Mouse (Mus musculus): Measurements from ENCODE around the gene Nrxn1. TPM values are rescaled to one million over a fixed set of nuclear protein-coding genes. Genes with fewer than 3 reads are reported as not detected.
"Not testable (repeated sequence)": the region's sequence is repeated elsewhere in the genome, so short reads cannot be mapped to it uniquely, and the experiment has no call there.

Gene Nrxn1
- total RNA-seq, 2 experiments from 2014 or later: 0.42 to 3.4 TPM

DNA sequence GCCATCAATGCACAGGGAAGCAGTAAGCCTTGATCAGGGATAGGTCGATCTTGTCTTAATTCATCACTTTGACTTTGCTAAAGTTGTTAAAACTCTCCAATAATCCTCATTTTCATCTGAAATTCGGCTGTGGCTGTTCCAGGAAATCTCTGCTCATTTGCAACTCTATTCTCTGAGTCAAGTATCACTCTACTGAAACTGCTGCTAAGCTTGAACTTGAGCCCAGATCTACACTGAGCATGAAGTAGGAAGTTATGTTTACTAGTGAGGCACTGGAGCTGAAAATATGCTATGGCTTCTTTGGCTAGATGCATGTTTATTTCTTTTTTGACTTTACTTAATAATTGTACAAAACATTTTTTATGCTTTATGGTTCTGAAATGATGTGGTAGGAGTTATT lies 708.0 kb downstream of the Nrxn1 start:
- ATAC-seq (replicated peaks; ENCODE audit: low FRiP score, poor library complexity, severe bottlenecking): no peak

DNA sequence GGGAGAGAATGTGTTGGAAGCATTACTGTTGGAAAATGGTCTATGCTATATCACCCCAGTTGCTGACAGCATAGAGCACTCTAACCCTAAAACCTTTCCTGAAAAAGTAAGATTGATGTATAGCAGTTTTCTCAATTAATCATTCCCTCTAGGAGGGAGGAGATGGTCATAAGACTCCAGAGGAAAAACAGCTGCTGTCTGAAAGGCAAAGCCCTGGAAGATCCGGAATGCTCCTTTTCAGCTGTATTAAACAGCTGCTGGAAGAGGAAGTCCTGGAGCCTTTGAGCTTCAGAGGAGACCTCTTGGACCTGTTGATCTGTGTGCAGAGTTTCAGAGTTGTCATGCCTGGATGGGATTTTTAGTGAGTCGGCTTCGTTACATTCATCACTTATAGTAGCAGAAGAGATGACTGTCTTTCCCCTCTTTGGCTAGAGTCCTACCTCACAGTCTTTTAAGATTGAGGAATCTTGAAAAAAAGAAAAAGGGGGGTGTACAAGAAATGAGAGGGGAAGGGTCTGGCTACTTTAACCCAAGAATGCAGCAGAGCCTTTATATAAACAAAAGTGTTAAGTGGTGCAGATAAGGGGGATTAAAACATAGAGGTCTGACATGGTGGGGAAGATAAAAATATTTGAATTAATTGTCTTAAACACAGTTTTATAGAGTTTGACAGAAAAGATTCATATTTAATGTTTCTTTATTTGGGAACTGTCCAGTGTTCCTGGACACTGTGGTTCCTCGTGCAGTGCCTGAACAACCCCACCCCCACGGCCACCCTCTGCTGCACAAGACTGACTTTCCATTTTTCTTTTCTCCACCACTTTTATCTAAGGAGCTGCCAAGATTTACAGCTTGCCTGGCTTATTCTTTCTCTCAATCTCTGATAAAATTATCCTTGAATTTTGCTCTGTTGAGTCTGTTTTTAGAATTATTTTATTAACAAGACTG lies 710.1 kb downstream of the Nrxn1 start:
- no peak for ATAC-seq (replicated peaks; ENCODE audit: low FRiP score, poor library complexity, severe bottlenecking)

DNA sequence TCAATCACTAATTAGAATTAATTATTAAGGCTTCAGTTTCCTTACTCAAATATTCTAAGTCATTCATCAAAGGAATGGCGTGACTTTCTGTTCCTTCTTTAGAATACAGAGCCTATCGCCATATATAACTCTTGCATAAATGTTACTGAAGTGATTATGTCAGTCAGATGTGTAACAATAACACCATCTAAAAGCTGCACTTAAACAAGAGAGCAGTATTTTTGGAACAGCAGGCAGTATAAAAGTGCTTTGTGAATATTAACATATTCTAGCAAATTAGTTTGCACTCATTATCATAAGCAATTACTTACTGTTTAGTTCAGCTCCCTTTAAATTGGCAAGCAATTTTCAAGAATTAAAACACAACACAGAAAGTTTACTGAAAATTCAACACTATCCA lies 716.3 kb downstream of the Nrxn1 start:
- no peak for ATAC-seq (replicated peaks; ENCODE audit: low FRiP score, poor library complexity, severe bottlenecking)

DNA sequence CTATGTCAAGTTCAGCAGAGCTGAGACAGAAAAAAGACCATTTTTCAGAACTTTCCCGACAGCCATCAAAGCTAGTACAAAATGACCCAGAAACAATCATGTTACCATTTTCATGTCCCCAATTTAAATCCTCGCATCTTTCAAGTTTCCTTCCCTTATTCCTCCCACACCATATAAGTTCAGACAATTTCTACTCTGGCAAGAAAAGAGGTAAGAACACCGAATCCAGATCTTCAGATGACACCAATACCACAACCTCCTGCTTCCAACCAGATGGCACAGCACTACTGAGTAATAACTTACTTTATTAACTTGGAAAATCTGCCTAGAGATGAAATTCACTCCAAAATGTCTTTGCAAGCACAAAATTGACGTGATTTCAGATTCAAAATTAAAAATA lies 730.7 kb downstream of the Nrxn1 start:
- no peak for ATAC-seq (replicated peaks; ENCODE audit: low FRiP score, poor library complexity, severe bottlenecking)

DNA sequence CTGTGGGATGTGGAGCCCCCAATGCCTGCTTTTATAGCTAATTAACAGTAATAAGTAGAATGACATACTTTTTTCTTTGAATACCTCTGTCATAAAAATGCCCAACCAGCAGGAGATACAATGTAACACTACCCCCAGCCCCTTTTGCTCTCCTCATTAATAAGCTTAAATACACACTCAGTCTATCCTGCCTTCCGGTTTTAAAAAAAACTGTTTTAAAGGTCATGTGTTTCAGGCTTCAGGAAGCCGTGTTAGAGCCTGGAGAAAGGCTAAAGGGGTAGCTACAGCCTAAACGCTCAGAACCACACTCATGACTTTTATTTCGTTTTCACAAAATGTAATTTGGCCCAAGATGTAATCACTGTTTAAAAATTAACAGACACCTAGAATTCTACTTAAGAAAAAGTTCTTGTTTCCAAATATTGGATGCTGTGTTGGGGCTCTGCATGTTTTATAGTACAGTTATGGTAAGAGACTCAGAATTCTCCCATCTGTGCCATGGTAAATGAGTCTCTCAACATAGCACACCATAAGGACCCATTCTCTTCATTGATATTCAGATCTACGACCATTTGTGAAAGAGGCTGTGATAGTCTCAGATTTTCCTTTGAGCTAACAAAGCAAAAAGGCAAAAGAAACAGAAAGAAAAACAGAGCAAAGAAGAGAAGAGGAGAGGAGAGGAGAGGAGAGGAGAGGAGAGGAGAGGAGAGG lies 743.3 kb downstream of the Nrxn1 start:
- ATAC-seq (replicated peaks; ENCODE audit: low FRiP score, poor library complexity, severe bottlenecking): no peak

DNA sequence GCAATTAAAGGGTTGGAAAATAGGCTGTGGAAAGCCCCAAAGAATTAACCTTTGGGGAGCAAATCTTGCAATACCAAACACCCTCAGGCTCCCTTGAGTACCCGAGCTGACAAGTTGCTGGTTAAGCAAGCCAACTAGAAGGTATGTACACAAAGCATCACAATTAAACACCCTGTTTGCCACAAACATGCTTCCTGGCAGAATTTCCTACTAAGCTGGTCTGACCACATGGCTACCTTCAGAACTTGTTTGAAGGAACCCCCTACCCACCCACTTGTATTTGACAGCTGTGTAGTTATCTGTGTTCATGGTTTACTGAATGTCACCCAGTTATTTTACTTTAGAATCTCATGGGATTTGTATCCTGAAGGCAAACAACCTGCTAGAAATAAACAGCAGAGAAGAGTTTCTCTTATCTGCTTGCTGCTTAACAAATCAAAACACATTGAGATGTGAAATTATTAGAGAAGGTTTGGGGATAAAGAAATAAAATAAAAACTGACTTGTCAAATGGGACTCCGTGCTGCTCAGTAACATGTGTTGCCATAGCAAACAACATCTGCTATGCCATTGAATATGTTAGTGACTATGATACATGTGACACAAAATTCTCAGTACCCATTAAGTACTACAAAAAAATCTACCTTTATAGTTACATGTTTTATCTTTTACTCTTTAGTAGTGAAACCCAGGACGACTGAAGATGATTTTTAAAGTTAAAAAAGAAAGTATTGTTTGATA lies 746.0 kb downstream of the Nrxn1 start:
- no peak for ATAC-seq (replicated peaks; ENCODE audit: low FRiP score, poor library complexity, severe bottlenecking)

DNA sequence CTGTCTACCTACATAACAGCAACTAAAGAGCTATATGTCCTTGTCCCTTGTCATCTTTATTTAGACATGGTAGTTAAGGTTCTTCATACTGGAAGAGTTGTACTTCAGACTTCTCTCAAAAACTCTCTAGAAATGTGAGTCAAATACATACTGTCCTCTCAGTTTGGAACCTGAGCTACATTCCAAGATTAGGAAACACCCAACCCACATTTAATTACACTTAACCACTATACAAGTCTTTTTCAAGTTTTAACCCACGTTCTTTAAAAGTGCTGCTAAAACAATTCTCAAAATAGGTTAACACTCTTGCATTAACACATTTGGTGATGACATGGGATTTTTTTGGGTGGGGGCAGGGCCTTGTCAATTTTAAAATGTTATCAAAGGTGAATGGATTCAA lies 759.4 kb downstream of the Nrxn1 start:
- ATAC-seq (replicated peaks; ENCODE audit: low FRiP score, poor library complexity, severe bottlenecking): no peak

DNA sequence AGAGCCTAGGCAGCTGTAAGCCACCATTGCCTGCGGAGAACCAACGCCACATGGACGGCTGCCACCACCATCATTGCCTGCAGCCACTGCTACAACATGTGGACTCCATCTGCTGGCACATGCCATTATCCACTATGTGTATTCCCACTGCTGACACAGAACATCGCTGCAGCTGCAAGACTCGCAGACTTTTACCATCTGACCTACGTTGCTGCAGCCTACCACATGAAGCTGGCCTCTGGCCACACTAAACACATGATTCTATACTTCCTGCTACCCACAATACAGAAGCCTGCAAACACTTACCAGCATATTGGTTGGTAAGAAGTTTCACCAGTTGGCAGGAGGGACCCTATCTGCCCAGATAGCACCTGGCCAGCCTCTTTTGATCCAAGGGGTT lies 769.2 kb downstream of the Nrxn1 start:
- no peak for ATAC-seq (replicated peaks; ENCODE audit: low FRiP score, poor library complexity, severe bottlenecking)

DNA sequence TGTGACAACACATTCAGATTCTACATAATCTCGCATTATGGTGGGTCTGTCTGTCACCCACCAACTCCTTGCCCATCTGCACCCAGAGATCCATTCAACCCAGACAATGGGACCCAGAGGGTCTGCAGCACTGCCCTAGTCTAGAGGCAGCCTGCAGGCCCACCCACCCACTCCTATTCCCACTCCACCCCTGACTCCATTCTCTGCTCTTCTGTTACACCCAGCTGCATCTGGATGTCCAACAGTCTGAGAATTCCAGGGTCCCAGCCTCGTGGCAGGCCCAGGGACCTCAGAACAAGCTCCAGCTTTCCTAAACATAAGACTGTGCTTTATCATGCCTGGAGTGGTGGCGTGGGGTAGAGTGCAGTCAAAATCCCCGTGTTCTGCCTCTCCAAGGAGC lies 820.6 kb downstream of the Nrxn1 start:
- ATAC-seq (replicated peaks; ENCODE audit: low FRiP score, poor library complexity, severe bottlenecking): no peak

DNA sequence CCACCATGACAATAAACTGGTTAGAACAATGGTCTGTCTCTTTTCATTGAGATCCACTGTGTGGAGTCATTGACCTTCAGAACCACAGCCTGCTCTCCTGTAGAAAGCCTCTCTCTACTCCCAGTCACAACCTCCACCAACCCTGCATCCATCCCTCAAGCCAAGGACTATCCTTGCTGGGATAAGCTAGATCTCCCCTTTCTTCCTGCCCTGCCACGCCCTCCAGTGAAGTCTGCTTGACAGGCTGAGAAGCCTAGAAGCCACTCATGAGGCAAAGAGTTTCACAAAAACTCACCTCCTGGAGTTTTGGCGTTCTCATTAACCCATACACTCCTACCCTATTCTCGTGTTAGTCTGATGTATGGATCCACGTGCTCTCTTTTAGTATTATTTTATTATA lies 821.7 kb downstream of the Nrxn1 start:
- ATAC-seq (replicated peaks; ENCODE audit: low FRiP score, poor library complexity, severe bottlenecking): no peak

DNA sequence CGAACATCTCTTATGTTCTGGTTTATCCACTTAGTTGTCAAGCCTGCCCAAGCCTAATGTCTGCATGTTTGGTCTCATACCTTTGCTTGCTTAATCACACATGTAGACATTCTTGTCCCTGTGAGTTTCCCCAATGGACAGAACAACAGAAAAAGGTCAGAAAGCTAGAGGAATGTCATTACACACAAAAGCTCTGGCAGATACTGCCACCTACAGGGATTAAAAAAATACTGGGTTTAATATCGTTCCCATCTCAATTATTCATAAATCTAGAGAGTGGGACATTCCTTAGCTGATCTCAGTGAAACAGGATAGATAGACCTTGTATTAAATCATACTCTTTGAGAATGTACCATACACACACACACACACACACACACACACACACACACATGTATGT lies 823.7 kb downstream of the Nrxn1 start:
- ATAC-seq (replicated peaks; ENCODE audit: low FRiP score, poor library complexity, severe bottlenecking): no peak

DNA sequence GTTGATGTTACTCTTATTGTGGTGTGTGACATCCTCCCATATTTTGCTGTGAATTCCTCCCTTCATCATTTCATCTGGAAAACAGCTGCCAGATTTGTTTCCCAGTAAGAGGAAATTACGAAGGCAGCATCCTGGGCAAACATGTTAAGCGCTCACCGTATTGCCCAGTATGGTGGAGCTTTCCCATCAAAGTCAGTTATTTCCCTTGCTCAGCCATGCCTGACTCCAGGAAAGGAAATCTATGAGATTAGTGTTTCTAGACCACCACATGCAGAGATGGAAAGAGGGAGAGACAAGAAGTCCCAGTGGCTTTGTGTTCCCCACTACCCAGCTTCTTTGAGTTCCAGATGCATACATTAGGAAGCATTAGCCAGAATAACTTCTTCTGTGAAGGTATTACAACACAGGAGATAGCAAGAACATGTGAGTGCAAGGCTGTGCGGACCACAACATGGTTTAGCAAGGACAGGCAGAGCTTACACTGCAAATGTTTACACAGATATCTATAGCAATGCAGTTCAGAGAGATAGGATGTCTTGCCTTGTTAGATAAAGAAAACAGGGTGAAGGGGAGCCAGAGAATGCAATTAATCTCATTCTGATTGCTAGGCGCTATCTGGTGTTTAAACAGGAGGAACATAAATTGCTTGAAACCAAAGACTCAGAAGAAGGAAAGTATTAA lies 839.3 kb downstream of the Nrxn1 start:
- no peak for ATAC-seq (replicated peaks; ENCODE audit: low FRiP score, poor library complexity, severe bottlenecking)

DNA sequence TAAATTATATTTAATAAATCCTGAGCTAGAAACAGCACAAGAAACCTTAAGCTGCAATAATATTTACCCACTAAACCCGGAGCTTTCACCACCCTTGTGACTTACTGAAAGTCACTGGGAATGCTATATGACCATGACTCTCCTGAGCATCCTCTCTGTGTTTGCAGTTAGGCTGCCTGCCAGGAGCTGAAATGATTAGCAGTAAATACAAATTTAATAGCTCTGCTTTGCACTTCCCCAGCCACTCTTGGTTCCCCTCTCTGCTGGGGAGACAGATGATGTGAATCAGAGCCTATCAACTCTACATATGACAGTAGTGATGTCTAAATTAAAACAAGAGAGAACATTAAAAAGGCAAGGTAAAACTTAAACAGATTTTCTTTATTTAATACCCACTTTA lies 840.7 kb downstream of the Nrxn1 start:
- no peak for ATAC-seq (replicated peaks; ENCODE audit: low FRiP score, poor library complexity, severe bottlenecking)

DNA sequence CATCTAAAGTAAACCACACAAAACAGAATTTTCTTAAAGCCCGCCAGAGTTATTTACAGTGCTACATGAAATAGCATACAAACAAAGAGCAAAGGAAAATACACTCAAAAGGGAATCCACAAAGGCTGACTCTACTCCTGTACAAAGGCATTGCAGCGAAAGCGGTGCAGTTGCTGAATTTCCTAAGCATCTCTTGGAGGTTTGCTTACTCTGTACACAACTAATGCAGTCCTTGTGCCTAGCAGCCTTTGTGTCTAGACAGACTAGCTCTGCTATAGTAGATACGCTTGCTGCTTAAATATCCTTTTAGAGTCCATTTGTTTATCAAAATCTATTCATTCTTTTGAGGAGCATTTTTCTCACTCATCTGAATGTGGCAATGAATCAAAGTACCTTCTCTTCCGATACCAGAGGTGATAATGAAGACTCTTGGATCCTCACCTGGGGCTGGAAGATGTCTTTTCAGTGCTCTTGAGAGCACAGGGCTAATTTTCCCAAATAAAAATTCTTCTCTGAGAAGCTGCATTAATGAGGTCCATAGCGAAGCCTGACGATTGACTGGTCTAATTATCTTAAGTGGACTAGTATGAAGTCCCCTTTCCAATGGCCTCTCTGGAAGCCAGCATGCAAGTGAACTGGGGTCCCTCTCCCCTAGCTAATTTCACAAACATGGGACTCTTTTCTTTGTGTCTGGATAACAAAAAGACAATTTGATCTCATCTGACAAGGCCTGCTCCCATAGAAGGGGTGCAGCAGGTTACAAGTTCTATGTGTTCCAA lies 845.6 kb downstream of the Nrxn1 start:
- no peak for ATAC-seq (replicated peaks; ENCODE audit: low FRiP score, poor library complexity, severe bottlenecking)

DNA sequence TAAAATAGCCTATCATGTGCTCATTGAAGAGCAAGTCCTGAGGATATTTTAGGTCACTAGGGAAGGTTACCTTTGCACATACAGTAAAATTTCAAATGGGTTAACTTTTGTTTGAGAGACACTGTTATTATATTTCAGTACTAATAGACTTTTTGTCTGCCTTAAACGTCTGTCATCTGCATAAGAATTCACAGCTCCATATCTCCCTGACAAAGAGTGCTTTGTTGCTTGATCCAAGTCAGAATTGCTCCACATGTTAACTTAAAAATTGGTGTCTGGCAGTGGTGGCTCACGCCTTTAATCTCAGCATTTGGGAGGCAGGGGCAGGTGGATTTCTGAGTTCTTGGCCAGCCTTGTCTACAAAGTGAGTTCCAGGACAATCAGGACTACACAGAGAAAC lies 848.5 kb downstream of the Nrxn1 start:
- no peak for ATAC-seq (replicated peaks; ENCODE audit: low FRiP score, poor library complexity, severe bottlenecking)

DNA sequence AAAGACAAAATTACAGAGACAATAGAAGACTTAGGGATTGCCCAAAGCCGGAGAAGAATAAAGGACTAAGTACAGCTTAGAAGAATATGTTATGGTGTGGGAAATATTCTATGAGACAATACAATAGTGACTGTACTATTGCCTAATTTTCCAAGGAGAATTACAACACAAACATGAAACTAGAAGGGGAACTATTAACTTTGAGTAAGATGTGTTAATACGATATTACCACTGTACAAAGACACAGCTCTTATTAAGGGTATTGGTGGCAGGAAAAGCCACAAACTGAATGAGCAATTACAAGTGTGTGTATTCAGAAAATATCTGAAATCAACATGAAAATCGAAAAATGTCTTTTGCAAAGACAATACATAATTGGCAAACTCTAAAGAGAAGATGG lies 853.9 kb downstream of the Nrxn1 start:
- ATAC-seq (replicated peaks; ENCODE audit: low FRiP score, poor library complexity, severe bottlenecking): no peak

DNA sequence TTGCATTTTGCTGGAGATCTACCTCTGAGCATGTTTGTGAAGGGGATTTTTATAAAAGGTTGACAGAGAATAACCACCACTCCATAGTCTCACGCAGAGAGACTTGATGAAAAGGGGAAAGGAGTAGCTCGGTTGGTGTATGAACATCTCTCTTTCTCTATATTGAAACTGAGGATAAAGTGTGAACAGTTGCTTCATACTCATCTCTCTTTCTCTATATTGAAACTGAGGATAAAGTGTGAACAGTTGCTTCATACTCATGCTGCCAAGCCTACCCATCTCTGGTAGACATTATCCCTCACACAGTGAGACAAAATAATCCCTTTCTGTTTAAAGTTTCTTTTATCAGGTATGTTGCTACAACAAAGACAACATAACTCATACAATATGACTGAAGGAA lies 854.4 kb downstream of the Nrxn1 start:
- ATAC-seq (replicated peaks; ENCODE audit: low FRiP score, poor library complexity, severe bottlenecking): no peak

DNA sequence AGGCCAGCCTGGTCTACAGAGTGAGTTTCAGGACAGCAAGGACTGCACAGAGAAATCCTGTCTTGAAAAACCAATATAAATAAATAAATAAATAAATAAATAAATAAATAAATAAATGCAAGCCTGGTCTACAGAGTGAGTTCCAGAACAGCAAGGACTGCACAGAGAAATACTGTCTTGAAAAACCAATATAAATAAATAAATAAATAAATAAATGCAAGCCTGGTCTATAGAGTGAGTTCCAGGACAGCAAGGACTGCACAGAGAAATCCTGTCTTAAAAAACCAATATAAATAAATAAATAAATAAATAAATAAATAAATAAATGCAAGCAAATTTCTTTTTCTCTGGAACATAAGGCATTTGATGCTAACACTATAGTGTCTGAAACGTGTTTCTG lies 857.2 kb downstream of the Nrxn1 start:
- ATAC-seq (replicated peaks; ENCODE audit: low FRiP score, poor library complexity, severe bottlenecking): not testable (repeated sequence)

DNA sequence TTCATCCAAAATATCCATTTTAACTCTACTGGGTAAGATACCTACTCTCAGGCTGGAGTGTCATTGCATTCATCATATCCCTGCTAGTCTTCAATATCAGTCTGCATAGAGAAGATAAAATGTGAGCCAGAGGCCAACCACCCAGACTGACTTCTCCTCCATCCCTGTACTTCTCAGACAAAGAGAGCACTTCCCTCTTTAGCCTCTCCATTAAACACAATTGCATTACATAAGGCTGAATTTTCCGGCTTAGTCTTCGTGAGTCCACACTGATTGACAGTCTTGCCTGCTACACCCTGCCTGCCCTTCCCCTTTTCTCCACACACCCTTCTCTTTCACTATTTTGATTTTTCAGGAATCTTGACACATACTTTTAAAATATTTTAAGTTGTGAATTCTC lies 858.1 kb downstream of the Nrxn1 start:
- ATAC-seq (replicated peaks; ENCODE audit: low FRiP score, poor library complexity, severe bottlenecking): no peak

Measured in erythroid progenitor cell, adult 5-6 weeks (primary cell).